Mouse (Mus musculus) kidney, adult 2 months (tissue): ENCODE results near the gene Tmem192. TPM values are rescaled to one million over a fixed set of nuclear protein-coding genes. Genes with fewer than 3 reads are reported as not detected.

Experiments used
- DNase-seq: peaks from one replicate; pipeline ENCODE4 v3.0.0; 2021
- H3K27ac ChIP-seq: fragments of 200-500 bp; 2 replicates; pipeline ENCODE4 v1.5.1; 2012; ENCODE audit warnings: low read depth, low read length, control low read depth, inconsistent platforms; ENCODE audit not compliant: insufficient read depth
- H3K27me3 ChIP-seq: fragments of 200-500 bp; replicated peaks from 2 replicates; pipeline ENCODE4 v1.6.1; 2012; ENCODE audit warnings: mild to moderate bottlenecking, moderate library complexity, low read length, inconsistent platforms; ENCODE audit not compliant: control insufficient read depth, insufficient read depth
- H3K36me3 ChIP-seq: fragments of 200-500 bp; 2 replicates; pipeline ENCODE4 v1.6.1; 2012; ENCODE audit warnings: mild to moderate bottlenecking, moderate library complexity, low read length, inconsistent platforms; ENCODE audit not compliant: control insufficient read depth, insufficient read depth
- H3K4me1 ChIP-seq: fragments of 200-500 bp; 2 replicates; pipeline ENCODE4 v1.6.1; 2011; ENCODE audit warnings: low read length; ENCODE audit not compliant: control insufficient read depth, insufficient read depth
- H3K4me3 ChIP-seq: fragments of 200-500 bp; 2 replicates; pipeline ENCODE4 v1.5.1; 2011; ENCODE audit warnings: mild to moderate bottlenecking, low read depth, low read length, control low read depth; ENCODE audit not compliant: insufficient read depth
- CTCF ChIP-seq: fragments of 200-500 bp; conservative IDR thresholded peaks from 2 replicates; pipeline ENCODE4 v1.5.1; 2011; ENCODE audit warnings: low read depth, mild to moderate bottlenecking, control low read depth, low read length, moderate library complexity, mixed read lengths; ENCODE audit not compliant: insufficient read depth, insufficient read length
- POLR2A ChIP-seq: fragments of 200-500 bp; IDR thresholded peaks from one replicate; pipeline ENCODE4 v1.6.1; 2011; ENCODE audit warnings: low read depth, low read length, control low read depth
- WGBS: fragments of 180-500 bp; shearing (Covaris S2); methylation state at CpG from one replicate; pipeline ENCODE4 v1.1.7; 2018; 5-methylcytosine and 5-hydroxymethylcytosine counted together
- polyA plus RNA-seq: library from polyadenylated mRNA; depleted of rRNA; stranded (reverse); fragments of >200 nt; gene quantifications from 2 replicates; pipeline ENCODE4 v1.2.3, GENCODE M21; 2012

The Tmem192 gene
- polyA plus RNA-seq, 1 experiment = 82.6 TPM

- no peak for TF ChIP-seq CTCF
- no peak for TF ChIP-seq POLR2A
- no peaks in the 10 kb centered on the region for H3K4me1 ChIP-seq
- no peak overlapping the region for H3K4me3 ChIP-seq
- H3K27me3 ChIP-seq = no peaks in the 10 kb centered on the region
- no peak overlapping the region for H3K27ac ChIP-seq
- no peaks in the 10 kb centered on the region for H3K36me3 ChIP-seq
- DNase-seq = no peak
- 50% methylated on average over 5 of the region's 5 CpGs for WGBS
Measured at GRCm38 (mm10) chr8:64916793-64917192, 30.2 kb upstream of the Tmem192 start.

GRCm38 (mm10) chr8:64923329-64923728, 23.7 kb upstream of the Tmem192 start:
- Histone ChIP-seq H3K4me3 (no peak overlapping the region), H3K27me3 (no peaks in the 10 kb centered on the region), H3K36me3 (no peaks in the 10 kb centered on the region), H3K27ac (no peak overlapping the region), H3K4me1 (no peaks in the 10 kb centered on the region)
- DNase-seq = no peak
- no peak for TF ChIP-seq CTCF
- 79% methylated on average over 3 of the region's 3 CpGs for WGBS

GRCm38 (mm10) chr8:64925762-64926161, 21.2 kb upstream of the Tmem192 start:
- Histone ChIP-seq H3K27me3 (no peaks in the 10 kb centered on the region), H3K27ac (no peak overlapping the region), H3K4me3 (no peak overlapping the region), H3K36me3 (no peaks in the 10 kb centered on the region), H3K4me1 (no peaks in the 10 kb centered on the region; the same call in 1 of the 2 replicates)
- no peak for DNase-seq
- WGBS = 81% methylated on average over 4 of the region's 4 CpGs
- TF ChIP-seq CTCF (no peak), POLR2A (no peak)

- Histone ChIP-seq H3K4me3 (no peak overlapping the region), H3K4me1 (no peaks in the 10 kb centered on the region; the same call in 1 of the 2 replicates), H3K36me3 (no peaks in the 10 kb centered on the region), H3K27me3 (no peaks in the 10 kb centered on the region), H3K27ac (no peak overlapping the region)
- TF ChIP-seq CTCF = no peak
- TF ChIP-seq POLR2A = no peak
- no peak for DNase-seq
- 10% methylated on average over 3 of the region's 3 CpGs for WGBS
Measured at GRCm38 (mm10) chr8:64926355-64926754, 20.6 kb upstream of the Tmem192 start.

- no peak overlapping the region for H3K4me3 ChIP-seq
- no peaks in the 10 kb centered on the region; the same call in 1 of the 2 replicates for H3K4me1 ChIP-seq
- H3K27me3 ChIP-seq = no peaks in the 10 kb centered on the region
- DNase-seq = no peak
- no peak overlapping the region for H3K27ac ChIP-seq
- 93% methylated on average over 6 of the region's 6 CpGs for WGBS
- TF ChIP-seq POLR2A (no peak), CTCF (no peak)
- no peaks in the 10 kb centered on the region for H3K36me3 ChIP-seq
Measured at GRCm38 (mm10) chr8:64928938-64929337, 18.0 kb upstream of the Tmem192 start.

- no peaks in the 10 kb centered on the region; the same call in 1 of the 2 replicates for H3K4me1 ChIP-seq
- 76% methylated on average over 3 of the region's 3 CpGs for WGBS
- no peak overlapping the region for H3K27ac ChIP-seq
- no peaks in the 10 kb centered on the region for H3K36me3 ChIP-seq
- DNase-seq = no peak
- H3K27me3 ChIP-seq = no peaks in the 10 kb centered on the region
- H3K4me3 ChIP-seq = no peak overlapping the region
- TF ChIP-seq CTCF = no peak
- TF ChIP-seq POLR2A = no peak
Measured at GRCm38 (mm10) chr8:64934997-64935396, 12.0 kb upstream of the Tmem192 start.

GRCm38 (mm10) chr8:64941019-64941418, 6.0 kb upstream of the Tmem192 start:
- no peak for DNase-seq
- Histone ChIP-seq H3K27ac (no peak overlapping the region), H3K36me3 (no peaks in the 10 kb centered on the region), H3K4me1 (no peaks in the 10 kb centered on the region), H3K4me3 (no peak overlapping the region), H3K27me3 (no peaks in the 10 kb centered on the region)
- no peak for TF ChIP-seq CTCF
- no peak for TF ChIP-seq POLR2A
- WGBS = 76% methylated on average over 8 of the region's 8 CpGs

GRCm38 (mm10) chr8:64941495-64941894, 5.5 kb upstream of the Tmem192 start:
- Histone ChIP-seq H3K4me3 (no peak overlapping the region), H3K27me3 (no peaks in the 10 kb centered on the region), H3K4me1 (no peaks in the 10 kb centered on the region), H3K36me3 (no peaks in the 10 kb centered on the region), H3K27ac (no peak overlapping the region)
- WGBS = 12% methylated on average over 9 of the region's 9 CpGs
- DNase-seq = peak; percentile 71
- TF ChIP-seq POLR2A (no peak), CTCF (peak; percentile 96)
